In the genomic region with DNA sequence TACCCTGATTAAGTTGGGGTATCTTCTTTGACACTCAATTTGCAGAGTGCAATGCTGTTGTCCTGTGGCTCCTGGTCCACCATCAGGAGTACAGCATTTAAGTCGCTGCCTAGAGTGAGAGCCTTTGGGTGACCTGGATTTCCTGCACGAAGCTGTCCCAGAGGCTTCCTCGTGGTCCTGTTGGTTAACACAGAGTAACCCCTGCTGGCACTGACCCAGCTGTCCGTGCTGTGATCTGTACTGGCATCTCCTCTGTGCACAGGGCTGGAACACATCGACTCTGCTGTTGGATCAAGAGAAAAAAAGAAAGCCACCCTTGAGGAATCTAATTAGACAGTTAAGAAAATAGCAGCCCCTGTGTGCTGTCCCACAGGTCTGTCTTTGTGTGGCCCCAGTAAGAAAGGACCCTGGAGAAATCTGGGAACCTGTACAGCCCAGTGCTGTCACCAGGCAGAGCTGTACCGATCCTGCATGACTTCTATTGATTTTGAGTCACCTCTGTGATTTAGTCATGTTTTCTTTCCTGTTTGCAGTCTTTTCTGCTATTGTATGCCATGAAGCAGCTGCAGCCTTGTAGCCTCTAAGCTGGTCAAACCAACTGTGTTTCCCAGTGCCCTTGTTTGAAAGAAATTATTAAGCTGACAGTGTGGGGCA, we compare ENCODE assay signal across 14 mouse cellular contexts.
A peak's percentile ranks its signal among the peaks of the same experiment; 100 is the strongest.
DNase-seq lines count a peak whose midpoint lies in the region; ATAC-seq lines count a peak whose summit lies in the region.
"Had no signal": no experiment of that assay in that cellular context is flagged by ENCODE, and none has a peak within 500 bp of the region (broad histone marks: within the 10 kb centered on the region; RNA-seq: fewer than 3 reads in every experiment).

No protein-coding gene starts in this region.

- H3K27me3 ChIP-seq in liver, embryonic 16.5 days (ENCODE audit: control insufficient read depth, insufficient read depth, low read depth, low read length), result no peaks in the 10 kb centered on the region
- no peaks in the 10 kb centered on the region for H3K27me3 ChIP-seq in liver, embryonic 11.5 days (replicated peaks; ENCODE audit: control insufficient read depth, insufficient read depth, low read length)
- H3K27me3 ChIP-seq in kidney, embryonic 16.5 days (ENCODE audit: insufficient read depth, low read length), result no peaks in the 10 kb centered on the region
- H3K27me3 ChIP-seq: hindbrain, embryonic 12.5 days; midbrain, embryonic 15.5 days; neural tube, embryonic 15.5 days had no signal

- ATAC-seq in liver, embryonic 16.5 days (ENCODE audit: low read depth), result peak; percentile 68
- ATAC-seq in liver, embryonic 11.5 days (replicated peaks; ENCODE audit: low FRiP score), result no peak
- ATAC-seq in kidney, embryonic 16.5 days (ENCODE audit: low FRiP score, low TSS enrichment), result no peak
- ATAC-seq in granulocyte monocyte progenitor cell, adult 5-6 weeks (replicated peaks; ENCODE audit: poor library complexity, severe bottlenecking), result no peak
- ATAC-seq: forebrain, embryonic 16.5 days; midbrain, embryonic 15.5 days had no signal

- H3K4me3 ChIP-seq in liver, embryonic 16.5 days (ENCODE audit: low read depth, low read length), result no peak overlapping the region
- H3K4me3 ChIP-seq in liver, embryonic 11.5 days (ENCODE audit: low read depth, low read length), result no peak overlapping the region
- H3K4me3 ChIP-seq in kidney, embryonic 16.5 days (ENCODE audit: low read length), result no peak overlapping the region
- H3K4me3 ChIP-seq: hindbrain, embryonic 12.5 days; midbrain, embryonic 15.5 days; neural tube, embryonic 15.5 days had no signal

- no peak overlapping the region for H3K4me2 ChIP-seq in liver, embryonic 16.5 days (ENCODE audit: low read depth, low read length)
- H3K4me2 ChIP-seq in liver, embryonic 11.5 days, result no peak overlapping the region
- H3K4me2 ChIP-seq in kidney, embryonic 16.5 days (replicated peaks; ENCODE audit: low read depth, low read length), result no peak overlapping the region
- H3K4me2 ChIP-seq: hindbrain, embryonic 12.5 days; midbrain, embryonic 15.5 days; neural tube, embryonic 15.5 days had no signal

- DNase-seq in adrenal gland, adult 2 months, result peak; percentile 14
- no peak for DNase-seq in adrenal gland, adult 18-20 months (ENCODE audit: low spot score in 2 of 2)
- no peak for DNase-seq in liver, embryonic 11.5 days (ENCODE audit: low spot score)
- DNase-seq in testis, postnatal 14 days (ENCODE audit: low spot score), result peak; percentile 26
- no peak for DNase-seq in lung, postnatal 14 days
- DNase-seq: lung, postnatal 4 days; thymus, postnatal 36 days had no signal

- WGBS in liver, embryonic 16.5 days (ENCODE audit: insufficient replicate concordance), result 37% methylated on average over 6 of the region's 6 CpGs
- 56% methylated on average over 6 of the region's 6 CpGs for WGBS in liver, embryonic 11.5 days
- 40% methylated on average over 6 of the region's 6 CpGs for WGBS in kidney, embryonic 16.5 days

- no peaks in the 10 kb centered on the region for H3K9me3 ChIP-seq in liver, embryonic 16.5 days (replicated peaks; ENCODE audit: control insufficient read depth, low read length)
- H3K9me3 ChIP-seq in liver, embryonic 11.5 days (ENCODE audit: control insufficient read depth, low read length), result no peaks in the 10 kb centered on the region
- no peaks in the 10 kb centered on the region for H3K9me3 ChIP-seq in kidney, embryonic 16.5 days (ENCODE audit: low read length)
- H3K9me3 ChIP-seq: hindbrain, embryonic 12.5 days; midbrain, embryonic 15.5 days; neural tube, embryonic 15.5 days had no signal

- no peak overlapping the region for H3K9ac ChIP-seq in liver, embryonic 16.5 days (ENCODE audit: low read depth, low read length)
- no peak overlapping the region for H3K9ac ChIP-seq in liver, embryonic 11.5 days (ENCODE audit: low read depth, low read length)
- H3K9ac ChIP-seq in kidney, embryonic 16.5 days (replicated peaks; ENCODE audit: low read length), result no peak overlapping the region
- H3K9ac ChIP-seq: hindbrain, embryonic 12.5 days; midbrain, embryonic 15.5 days; neural tube, embryonic 15.5 days had no signal

- no peak overlapping the region for H3K27ac ChIP-seq in liver, embryonic 16.5 days (ENCODE audit: low read length)
- no peak overlapping the region for H3K27ac ChIP-seq in liver, embryonic 11.5 days (ENCODE audit: low read depth, low read length)
- peak overlapping the region; percentile 67; the same call in 1 of the 2 replicates for H3K27ac ChIP-seq in kidney, embryonic 16.5 days (ENCODE audit: low read length)
- H3K27ac ChIP-seq: hindbrain, embryonic 12.5 days; midbrain, embryonic 15.5 days; neural tube, embryonic 15.5 days had no signal

- H3K4me1 ChIP-seq in liver, embryonic 16.5 days (ENCODE audit: control insufficient read depth, low read depth, low read length), result no peaks in the 10 kb centered on the region
- no peaks in the 10 kb centered on the region for H3K4me1 ChIP-seq in liver, embryonic 11.5 days (replicated peaks; ENCODE audit: control insufficient read depth, insufficient read depth, low read length)
- 0 out of 2 replicates have a peak, but pooled peaks cover 2% of the 10 kb centered on the region for H3K4me1 ChIP-seq in kidney, embryonic 16.5 days (ENCODE audit: insufficient read depth, low read length)
- H3K4me1 ChIP-seq: hindbrain, embryonic 12.5 days; midbrain, embryonic 15.5 days; neural tube, embryonic 15.5 days had no signal

- no peaks in the 10 kb centered on the region for H3K36me3 ChIP-seq in liver, embryonic 16.5 days (ENCODE audit: control insufficient read depth, insufficient read depth)
- H3K36me3 ChIP-seq in liver, embryonic 11.5 days (ENCODE audit: control insufficient read depth, insufficient read depth, low read length), result no peaks in the 10 kb centered on the region
- H3K36me3 ChIP-seq in kidney, embryonic 16.5 days (ENCODE audit: insufficient read depth, low read length), result no peaks in the 10 kb centered on the region
- H3K36me3 ChIP-seq: hindbrain, embryonic 12.5 days; midbrain, embryonic 15.5 days; neural tube, embryonic 15.5 days had no signal

Comparison
In these comparisons a context has a peak if more than half of its experiments do, and no peak if none do; other contexts are left out.
1. DNase-seq: peak in adrenal gland, adult 2 months (single experiment) and testis, postnatal 14 days (single experiment); none in adrenal gland, adult 18-20 months (0 of 2), liver, embryonic 11.5 days (single experiment) and lung, postnatal 14 days (single experiment).